Mouse (Mus musculus): ENCODE results near the gene Etfb.

Gene Etfb

DNA sequence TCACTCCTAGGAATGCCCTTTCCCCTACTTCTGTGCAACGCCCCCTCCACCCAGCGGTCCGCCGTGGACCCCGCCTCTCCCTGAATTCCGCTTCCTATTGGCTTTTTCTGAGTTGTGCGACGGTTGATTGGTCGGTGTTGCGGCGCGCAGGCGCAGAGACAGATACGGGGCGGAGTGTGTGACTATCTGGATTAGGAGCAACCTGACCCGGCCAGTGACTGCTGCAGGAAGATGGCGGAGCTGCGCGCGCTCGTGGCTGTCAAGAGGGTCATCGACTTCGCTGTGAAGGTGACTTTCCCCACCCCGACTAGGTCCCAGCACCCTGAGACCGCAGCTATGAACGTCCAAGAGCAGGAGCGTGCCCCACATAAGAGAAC lies at the start of gene Etfb, which contains the start of gene Gm45233:
Etfb (plus strand) TSS at position 167 of the 377 bp plus-strand sequence.
Gm45233 (plus strand) TSS at position 212 of the 377 bp plus-strand sequence.
- under 1% methylated on average over 27 of the region's 27 CpGs for WGBS

DNA sequence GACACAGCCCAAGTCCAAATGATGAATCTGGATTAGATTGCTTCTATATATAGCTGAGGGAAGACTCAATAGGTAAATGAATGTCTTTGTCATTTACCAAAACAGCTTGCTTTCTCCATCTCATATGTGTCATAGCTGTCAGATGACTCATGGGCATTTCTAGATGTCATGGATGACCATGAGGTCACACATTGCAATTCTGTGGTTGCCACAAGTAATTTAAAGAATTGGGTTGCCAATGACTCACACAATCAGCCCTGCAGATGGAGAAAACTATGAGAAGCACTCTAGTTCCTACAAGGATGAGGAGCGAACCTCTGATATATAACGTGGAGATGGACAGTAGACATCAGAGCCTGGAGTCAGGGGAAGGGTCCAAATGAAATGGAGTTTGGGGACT lies 44.4 kb upstream of the Etfb start:
- 90% methylated on average over 2 of the region's 2 CpGs for WGBS

DNA sequence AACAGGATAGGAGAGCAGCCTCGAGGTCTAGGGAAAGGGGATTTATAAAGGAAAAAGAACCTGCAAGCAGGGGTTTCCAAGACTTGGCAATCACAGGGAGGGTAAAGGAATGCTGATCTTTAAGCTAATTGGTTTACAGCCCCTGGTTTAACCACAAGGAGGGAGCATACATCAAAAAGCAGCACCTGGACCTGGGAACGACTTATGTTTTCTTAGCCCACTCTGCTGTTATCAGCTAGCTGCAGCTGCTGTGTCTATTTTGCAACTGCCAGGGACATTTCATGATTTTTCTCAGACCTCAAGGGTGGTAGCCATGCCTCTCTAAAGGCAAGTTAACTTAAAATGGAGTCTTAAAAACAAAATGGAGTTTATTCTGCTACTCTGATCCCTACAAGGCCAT lies 41.2 kb upstream of the Etfb start:
- 54% methylated on average over 2 of the region's 2 CpGs for WGBS

DNA sequence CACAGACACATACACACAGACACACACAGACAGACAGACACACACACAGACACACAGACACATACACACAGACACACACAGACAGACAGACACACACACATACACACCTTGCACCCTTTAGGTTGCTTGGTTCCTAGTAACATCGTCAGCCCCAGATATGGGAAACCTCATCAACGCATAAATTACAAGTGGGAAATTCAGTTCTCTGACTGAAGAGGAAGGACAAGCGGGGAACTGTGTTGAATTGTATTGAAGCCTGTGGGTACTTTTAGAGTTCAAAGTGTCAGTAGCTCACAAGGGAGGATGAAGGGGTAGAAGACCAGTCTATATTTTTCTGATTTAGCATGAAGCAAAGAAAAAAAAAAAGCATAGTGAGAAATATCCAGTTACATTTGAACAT lies 36.3 kb upstream of the Etfb start:
- WGBS = 84% methylated on average over 3 of the region's 3 CpGs

DNA sequence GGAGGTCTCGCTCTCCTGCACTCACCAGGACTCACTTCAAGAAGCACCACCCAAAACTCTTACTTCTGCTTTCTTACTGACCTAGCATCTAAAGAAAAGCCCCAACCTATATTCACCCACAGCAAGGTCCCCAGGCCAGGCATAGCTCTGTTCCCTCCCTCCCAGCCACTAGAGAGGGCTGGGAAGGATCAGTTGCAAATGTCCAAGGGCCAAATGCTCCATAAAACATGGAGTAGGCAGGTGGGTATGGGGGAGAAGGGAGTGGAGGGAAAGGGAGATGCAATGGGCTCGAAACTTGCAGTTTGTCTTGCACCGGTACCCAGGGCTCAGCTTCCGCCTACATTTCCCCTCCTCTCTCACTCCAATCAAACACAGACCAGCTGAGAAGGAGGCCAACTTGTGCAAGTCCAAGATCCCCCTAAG lies 35.7 kb upstream of the Etfb start, which contains the start of gene Siglecg:
Siglecg (plus strand) TSS at position 74 of the 423 bp plus-strand sequence.
- 80% methylated on average over 4 of the region's 4 CpGs for WGBS

DNA sequence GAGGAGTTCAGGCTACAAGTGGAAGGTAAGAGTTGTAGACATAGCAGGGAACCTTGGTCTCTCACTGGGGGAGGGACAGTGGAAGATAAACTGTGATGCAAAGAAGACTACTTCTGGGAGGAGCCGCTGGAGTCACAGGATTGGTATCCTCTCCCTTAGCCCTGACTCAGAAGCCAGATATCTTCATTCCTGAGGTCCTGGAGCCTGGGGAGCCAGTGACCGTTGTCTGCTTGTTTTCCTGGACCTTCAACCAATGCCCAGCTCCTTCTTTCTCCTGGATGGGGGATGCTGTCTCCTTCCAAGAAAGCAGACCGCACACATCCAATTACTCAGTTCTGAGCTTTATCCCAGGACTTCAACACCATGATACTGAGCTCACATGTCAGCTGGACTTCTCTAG lies 34.8 kb upstream of the Etfb start:
- 89% methylated on average over 3 of the region's 3 CpGs for WGBS

DNA sequence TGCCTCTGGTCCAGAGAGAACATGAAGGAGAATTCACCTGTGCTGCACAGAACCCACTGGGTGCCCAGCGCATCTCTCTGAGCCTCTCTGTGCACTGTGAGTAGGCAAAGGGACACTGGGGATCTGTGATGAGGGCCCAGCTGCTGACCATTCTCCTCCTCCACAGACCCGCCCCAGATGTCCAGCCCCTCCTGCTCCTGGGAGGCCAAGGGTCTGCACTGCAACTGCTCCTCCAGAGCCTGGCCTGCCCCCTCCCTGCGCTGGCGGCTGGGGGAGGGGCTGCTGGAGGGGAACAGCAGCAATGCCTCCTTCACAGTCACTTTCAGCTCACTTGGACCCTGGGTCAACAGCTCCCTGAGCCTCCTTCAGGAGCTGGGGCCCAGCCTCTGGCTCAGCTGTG lies 32.2 kb upstream of the Etfb start:
- 38% methylated on average over 4 of the region's 4 CpGs for WGBS

DNA sequence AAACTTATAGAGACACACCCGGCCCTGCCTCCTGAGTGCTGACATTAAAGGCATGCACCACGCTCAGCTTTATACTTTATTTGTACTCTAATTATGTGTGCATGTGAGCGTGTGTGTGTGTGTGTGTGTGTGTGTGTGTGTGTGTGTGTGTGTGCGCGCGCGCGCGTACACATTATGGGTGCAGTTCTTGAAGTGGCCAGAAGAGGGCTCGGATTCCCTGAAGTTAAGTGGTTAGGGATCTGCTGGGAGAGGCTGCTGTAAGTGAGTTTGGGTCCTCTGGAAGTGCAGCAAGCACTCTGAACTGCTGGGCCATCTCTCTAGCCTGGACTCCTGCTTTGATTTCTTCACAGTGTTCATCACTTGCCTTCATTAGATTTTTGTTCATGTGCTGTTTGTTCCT lies 26.6 kb upstream of the Etfb start:
- 85% methylated on average over 10 of the region's 10 CpGs for WGBS

DNA sequence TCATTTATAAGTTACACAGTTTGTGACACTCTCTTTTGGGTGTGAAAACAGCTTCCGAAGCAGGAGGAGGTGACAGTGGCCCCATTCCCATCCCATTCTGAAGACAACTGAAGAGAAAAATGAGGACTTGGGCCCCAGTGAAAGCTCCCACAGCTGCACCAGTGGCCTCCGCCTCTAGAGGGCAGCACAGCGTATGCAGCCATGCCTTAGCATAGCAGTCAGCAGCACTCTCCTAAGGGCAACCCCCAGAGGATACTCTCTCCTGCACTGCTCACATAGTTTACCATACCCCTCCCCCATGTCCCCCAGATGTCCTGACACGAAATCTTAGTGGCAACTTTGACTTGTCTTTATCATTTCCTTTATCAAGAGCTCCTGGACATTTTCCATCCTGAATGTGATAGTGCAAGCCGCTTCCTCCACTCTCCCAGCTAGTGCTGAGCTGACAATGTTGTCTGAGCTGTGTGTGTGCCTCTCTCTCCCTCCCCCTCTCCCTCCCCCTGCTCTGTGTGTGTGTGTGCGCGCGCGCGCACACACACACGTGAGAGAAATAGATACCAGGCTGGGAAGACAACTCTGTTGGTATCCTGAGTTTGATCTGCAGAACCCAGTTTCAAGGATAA lies 20.8 kb upstream of the Etfb start:
- WGBS = 13% methylated on average over 11 of the region's 11 CpGs

DNA sequence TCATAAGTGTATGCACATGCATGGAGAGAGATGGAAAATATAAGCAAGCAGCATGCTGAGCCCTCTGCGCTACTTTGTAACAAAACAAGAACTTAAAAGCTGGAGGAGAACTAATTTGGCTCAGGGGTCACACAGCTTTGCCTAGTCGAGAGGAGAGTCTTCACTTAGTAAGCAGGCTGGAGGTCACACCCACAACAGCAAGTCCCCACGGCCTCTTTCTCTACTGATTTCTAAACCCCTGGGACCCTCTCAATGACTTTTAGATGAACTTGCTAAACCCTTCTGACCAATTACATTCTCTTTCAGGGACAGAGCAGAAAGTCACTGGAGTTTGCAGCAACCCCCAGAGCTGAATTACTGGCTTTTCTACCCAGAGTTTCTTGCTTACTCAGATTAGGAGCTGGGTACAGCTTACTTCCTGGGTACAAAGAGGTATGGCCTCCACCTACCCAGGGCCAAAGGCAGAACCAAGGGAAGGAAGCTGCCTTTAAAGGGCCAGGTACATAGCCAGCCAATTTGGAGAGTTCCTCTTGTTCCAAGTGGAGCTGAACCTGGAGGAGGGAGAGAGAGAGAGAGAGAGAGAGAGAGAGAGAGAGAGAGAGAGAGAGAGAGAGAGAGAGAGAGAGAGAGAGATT lies 19.8 kb upstream of the Etfb start:
- 67% methylated on average over 3 of the region's 3 CpGs for WGBS

DNA sequence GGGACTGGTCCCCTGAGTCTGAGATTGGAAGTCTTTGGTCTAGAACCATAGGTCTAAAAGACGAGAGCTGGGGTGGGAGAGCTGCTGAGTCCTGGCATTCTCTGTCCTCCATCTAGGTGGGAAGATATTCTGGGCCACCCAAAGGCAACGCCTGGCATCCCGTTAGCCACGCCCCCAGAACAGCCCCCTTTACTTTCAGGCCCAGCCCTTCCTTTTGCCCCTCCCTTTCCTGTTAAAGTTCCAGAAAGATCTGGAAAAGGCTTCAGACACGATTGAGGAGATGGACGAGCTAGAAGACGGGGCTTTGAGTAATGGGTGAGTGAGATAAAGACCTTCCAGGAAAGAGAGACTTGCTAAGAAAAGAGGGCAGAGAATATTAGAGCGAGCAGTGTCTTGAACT lies 16.5 kb upstream of the Etfb start, which contains the start of gene Lim2:
Lim2 (plus strand) TSS at position 265 of the 400 bp plus-strand sequence.
- 85% methylated on average over 8 of the region's 8 CpGs for WGBS

DNA sequence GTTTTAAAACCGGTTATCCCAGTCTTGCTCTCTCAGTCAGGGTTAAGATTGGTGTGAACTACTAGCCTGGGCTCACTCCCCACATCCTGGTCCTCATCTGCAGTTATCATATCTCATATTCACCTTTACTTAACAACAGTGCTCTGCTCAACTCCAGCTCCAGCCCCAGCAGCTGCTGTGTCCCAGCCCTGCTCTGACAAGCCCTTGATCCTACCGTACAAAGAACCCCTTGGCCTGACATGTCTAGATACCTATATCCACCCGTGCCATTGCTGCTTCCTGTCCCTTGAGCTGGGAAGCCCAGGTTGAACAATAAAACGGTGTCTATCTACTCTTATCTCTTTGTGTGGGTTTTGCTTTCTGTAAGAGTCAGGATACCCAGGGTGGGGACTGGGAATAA lies 14.4 kb upstream of the Etfb start:
- WGBS = 57% methylated on average over 4 of the region's 4 CpGs

DNA sequence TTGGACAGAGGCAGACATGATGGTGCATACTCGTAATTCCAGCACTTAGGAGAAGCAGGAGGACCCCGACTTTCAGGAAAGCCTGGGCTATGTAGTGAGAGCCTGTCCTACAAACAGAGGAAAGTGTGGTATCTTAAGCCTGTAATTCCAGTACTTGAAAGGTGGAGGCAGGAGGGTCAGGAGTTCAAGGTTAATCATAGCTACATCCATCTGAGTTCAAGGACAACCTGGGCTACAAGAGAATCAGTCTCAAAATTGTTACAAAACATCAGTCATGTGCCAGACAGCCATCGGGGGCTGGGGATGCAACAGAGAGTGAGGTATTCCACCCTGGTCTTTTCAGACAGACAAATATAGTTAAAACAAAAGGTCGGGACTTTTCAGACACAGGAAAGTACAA lies 11.0 kb upstream of the Etfb start:
- 79% methylated on average over 4 of the region's 4 CpGs for WGBS

DNA sequence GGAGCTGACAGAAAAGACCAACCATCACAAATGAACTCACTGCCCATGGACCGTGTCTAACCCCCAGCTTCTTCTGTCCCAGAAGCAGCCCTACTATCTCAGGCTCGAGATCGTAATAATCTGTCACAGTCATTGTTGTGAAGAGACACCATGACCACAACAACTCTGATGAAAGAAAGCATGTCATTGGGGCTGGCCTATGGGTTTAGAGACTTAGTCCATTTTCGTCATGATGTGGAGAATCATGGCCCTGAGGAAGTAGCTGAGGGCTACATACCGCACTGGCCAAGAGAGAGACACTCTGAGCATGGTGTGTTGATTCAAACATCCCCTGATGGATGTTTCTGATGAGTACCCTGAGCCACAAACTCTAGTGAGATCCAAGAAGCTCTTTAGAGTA lies 9.2 kb upstream of the Etfb start:
- WGBS = 88% methylated on average over 5 of the region's 5 CpGs

DNA sequence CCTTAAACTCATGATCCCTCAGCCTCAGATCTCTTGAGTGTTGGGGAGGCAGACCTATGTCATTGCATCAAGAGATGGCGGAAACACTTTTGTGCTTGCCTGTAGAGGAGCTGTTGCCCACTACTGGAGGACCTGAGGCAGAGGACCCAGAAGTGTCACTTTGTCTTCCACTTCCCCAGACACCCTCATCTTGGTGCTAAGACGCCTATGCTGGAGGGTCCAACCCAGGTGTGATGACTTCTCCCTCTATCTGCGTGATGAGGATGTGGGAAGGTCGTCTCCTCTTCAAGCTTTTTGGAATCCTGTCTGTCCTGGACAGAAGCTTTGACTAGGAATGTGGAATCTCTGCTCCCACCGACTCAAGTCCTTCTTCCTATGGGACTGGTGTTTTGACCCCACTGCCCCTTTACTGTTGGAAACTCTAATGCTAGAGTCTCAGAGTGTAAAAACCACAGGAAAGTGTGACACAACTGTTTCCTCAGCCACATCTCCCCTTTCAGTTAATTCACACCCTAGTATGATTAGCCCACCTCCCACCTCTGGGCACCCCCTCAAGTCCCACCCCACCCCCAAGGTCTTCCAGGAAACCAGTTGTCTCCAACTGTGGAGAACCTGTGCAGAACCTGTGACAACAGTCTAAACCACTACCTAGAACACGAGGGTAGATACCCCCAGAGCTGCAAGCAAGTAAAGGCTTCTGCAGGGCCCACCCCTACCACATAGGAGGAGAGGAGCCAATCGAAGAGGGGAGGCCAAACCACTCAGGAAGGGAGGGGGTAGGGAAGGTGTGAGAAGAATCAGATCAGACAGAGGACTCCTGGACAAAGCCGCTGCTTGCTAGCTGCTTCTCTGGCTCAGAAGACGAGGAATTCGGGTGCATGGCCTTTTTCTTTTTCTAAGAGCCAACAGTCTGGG lies 7.3 kb upstream of the Etfb start, which contains the start of gene Nkg7:
Nkg7 (plus strand) TSS at position 733 of the 915 bp plus-strand sequence.
- 83% methylated on average over 10 of the region's 10 CpGs for WGBS

DNA sequence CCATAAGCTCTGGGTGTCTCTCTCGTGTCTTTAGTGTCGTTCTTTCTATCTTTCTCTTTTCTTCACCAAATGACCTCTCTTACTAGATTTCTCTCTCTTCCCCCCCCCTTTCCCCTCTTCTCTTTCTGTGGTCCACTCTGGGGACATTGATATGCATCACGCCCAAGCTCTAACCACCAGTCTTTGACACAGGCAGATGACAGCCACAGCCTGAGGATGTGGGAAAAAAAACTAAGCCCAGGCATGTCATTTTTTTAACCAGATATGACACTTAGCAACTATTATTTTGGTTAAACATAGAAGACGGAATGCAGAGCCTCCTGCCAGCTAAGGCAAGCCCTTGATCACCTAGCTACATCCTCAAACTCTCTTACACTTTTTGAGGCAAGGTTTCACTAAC lies 5.3 kb upstream of the Etfb start:
- 92% methylated on average over 4 of the region's 4 CpGs for WGBS

DNA sequence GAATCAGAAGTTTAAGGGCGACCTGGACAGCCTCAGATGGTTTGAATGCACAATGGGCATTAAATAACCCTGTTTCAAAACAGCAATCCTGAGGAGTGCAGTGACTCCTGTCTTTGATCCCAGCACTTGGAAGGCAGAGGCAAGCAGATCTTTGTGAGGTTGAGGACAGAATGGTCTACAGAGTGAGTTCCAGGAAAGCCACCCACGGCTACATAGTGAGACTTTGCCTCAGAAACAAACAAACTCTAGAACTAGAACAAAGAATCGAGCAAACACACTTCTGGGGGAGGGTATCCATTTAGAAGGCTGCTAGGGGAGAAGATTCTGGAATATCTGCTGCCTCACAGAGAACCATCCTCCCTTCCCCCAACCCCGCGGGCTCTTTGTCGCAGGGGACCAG lies 3.4 kb upstream of the Etfb start, which contains the start of gene Cldnd2:
Cldnd2 (plus strand) TSS at position 301 of the 400 bp plus-strand sequence.
- 70% methylated on average over 6 of the region's 6 CpGs for WGBS

DNA sequence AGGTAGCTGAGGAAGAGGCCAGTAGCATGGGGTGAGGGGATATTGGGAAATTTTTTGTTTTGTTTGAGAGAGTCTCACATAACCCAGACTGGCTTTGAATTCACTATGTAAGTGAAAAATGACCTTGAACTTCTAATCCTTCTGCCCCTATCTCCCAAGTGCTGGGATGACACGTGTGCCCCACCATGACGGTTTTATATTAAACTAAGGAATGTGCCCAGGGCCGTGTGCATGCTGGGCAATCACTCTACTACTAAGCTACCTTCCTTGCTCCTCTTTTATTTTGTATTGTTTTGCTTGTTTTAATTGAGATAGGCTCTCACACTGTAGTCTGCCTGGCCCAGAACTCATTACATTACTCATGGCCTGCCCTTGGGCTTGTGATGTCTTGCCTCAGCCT lies 2.8 kb upstream of the Etfb start:
- 90% methylated on average over 3 of the region's 3 CpGs for WGBS

DNA sequence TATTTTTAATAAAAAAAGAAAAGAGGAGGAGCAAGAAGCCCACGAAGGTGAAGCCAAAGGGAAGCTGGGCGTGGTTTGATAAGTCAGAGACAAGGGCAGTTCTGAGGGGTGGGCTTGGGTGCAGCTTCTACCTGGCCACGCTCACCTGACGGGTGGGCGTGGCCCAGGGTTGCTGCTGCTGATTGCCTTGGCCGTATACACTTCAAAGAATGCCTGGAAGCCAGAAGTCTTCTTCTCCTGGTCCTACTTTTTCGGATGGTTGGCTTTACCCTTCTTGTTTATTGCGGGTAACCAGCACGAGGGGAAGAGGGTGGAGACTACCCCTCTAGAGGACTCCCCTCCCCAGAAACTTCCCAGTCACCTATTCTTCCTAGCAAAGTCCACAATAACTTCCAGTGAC lies 1.2 kb upstream of the Etfb start:
- WGBS = 21% methylated on average over 9 of the region's 9 CpGs

DNA sequence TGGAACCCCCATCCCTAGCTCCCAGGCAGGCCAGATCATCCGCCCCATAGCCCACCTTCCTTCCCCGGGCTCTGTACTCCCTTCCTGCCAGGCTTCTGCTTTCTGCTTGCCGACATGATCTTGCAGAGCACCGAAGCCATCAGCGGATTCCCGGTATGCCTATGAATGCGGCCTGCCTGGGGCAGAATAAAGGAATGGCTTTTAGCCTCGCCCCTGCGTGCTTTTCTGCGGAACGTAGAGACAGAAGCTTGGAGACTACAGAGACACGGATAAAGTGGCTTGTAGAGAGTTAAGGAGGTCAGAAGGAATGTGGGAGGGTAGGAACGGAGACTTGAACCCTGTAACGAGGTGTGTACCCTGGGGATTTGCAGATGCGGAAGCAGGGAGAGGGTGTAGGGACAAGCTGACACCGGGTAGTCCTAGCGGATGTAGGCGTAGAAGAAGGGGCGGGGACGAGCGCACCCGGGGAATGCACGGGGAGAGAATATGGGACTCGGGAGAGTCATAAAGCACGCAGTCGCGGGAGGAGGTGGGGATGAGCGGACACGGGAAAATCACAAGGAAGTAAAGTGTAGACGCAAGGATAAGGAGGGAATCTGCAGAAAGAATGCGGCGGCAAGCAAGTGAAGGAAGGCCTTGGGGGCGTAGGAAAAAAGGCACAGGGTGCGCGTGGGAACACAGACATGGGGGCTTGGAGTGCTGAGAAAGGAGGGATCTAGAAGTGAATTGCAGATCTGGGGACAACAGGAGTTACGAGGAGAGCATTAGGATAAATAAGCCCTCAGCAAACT lies 562 bp upstream of the Etfb start:
- WGBS = under 1% methylated on average over 36 of the region's 36 CpGs

DNA sequence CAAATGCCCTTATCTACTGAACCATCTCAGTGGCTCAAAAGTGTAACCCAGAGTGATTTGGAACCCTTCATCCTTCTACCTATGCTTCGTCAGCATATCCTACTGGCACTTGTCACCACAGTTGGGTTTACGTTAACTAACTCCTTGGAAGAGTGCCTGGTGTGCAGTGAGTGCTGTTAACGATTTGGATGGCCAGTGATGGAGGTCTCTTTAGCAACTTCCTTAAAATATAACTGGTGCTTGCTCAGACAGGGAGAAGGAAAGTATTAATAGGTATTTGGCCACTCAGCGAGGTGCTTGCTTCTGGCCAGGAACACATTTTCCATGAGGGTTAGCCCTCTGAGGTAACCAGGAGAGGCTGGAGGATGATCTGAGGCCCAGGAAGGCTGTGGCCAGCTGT lies 3.9 kb downstream of the Etfb start:
- WGBS = 69% methylated on average over 4 of the region's 4 CpGs

Data from cerebral cortex, adult 2 months (tissue).